ENCODE assay signal across 15 mouse cellular contexts in the genomic region with DNA sequence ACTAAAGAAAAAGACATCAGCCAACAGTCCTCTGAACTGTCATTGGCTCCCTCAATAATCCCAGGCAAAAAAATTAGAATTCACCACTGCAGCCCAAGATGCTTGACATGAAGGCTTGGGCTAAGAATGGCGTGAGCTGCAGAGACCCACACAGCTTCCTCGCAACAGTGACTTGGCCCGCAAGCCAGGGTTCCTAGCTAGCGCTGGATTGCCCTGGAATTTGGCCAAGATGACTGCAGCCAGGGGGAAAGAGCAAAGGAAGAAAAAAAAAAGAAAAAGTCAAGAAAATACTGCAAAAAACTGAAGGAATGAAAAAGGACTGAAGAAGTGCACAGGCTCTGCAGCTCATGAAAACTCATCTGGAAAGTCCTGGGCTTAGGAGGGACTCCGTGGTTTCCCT. TPM values are rescaled to one million over a fixed set of nuclear protein-coding genes. Genes with fewer than 3 reads are reported as not detected.
DNase-seq lines count a peak whose midpoint lies in the region; ATAC-seq and TF ChIP-seq lines count a peak whose summit lies in the region.
"Had no signal": no experiment of that assay in that cellular context is flagged by ENCODE, and none has a peak within 500 bp of the region (broad histone marks: within the 10 kb centered on the region; RNA-seq: fewer than 3 reads in every experiment).

No protein-coding gene starts in this region.

- peaks cover 3% of the 10 kb centered on the region for H3K4me1 ChIP-seq in cerebellum, adult 2 months (ENCODE audit: control insufficient read depth, insufficient read depth, low read length)
- H3K4me1 ChIP-seq in lung, embryonic 14.5 days (ENCODE audit: insufficient read depth) = peaks cover 35% of the 10 kb centered on the region
- peaks cover 48% of the 10 kb centered on the region for H3K4me1 ChIP-seq in embryonic facial prominence, embryonic 14.5 days (ENCODE audit: control insufficient read depth, insufficient read depth, low read length)

- no peak overlapping the region for H3K9ac ChIP-seq in lung, embryonic 14.5 days
- no peak overlapping the region for H3K9ac ChIP-seq in embryonic facial prominence, embryonic 14.5 days (ENCODE audit: low read depth, low read length)

- H3K4me3 ChIP-seq in cerebellum, adult 2 months (replicated peaks; ENCODE audit: insufficient read depth, low read depth, low read length) = no peak overlapping the region
- H3K4me3 ChIP-seq in lung, embryonic 14.5 days (ENCODE audit: low read depth, low read length) = no peak overlapping the region
- H3K4me3 ChIP-seq in embryonic facial prominence, embryonic 14.5 days (ENCODE audit: low read depth, low read length) = no peak overlapping the region
- H3K4me3 ChIP-seq: erythroblast, embryonic 14.5 days had no signal

- H3K27ac ChIP-seq in cerebellum, adult 2 months (ENCODE audit: insufficient read depth, low read length) = no peak overlapping the region
- H3K27ac ChIP-seq in lung, embryonic 14.5 days (ENCODE audit: low read depth) = no peak overlapping the region
- H3K27ac ChIP-seq in embryonic facial prominence, embryonic 14.5 days (replicated peaks; ENCODE audit: low read depth, low read length) = no peak overlapping the region

- no peak for ATAC-seq in lung, embryonic 14.5 days (ENCODE audit: insufficient read depth)
- ATAC-seq in embryonic facial prominence, embryonic 14.5 days (ENCODE audit: low read depth) = no peak
- ATAC-seq in megakaryocyte-erythroid progenitor cell, adult 5-6 weeks (replicated peaks; ENCODE audit: low FRiP score, low TSS enrichment, poor library complexity, severe bottlenecking) = no peak
- ATAC-seq: Patski had no signal

- H3K4me2 ChIP-seq in lung, embryonic 14.5 days = no peak overlapping the region
- no peak overlapping the region for H3K4me2 ChIP-seq in embryonic facial prominence, embryonic 14.5 days (ENCODE audit: low read depth, low read length)
- H3K4me2 ChIP-seq: midbrain, embryonic 11.5 days had no signal

- no peaks in the 10 kb centered on the region for H3K36me3 ChIP-seq in lung, embryonic 14.5 days (ENCODE audit: insufficient read depth)
- no peaks in the 10 kb centered on the region for H3K36me3 ChIP-seq in embryonic facial prominence, embryonic 14.5 days (ENCODE audit: control insufficient read depth, insufficient read depth, low read length)

- no peak for TF ChIP-seq CTCF in cerebellum, adult 2 months (IDR thresholded peaks at IDR 0.05; ENCODE audit: borderline replicate concordance, insufficient read depth, low read depth, low read length)
- no peak for TF ChIP-seq CTCF in lung, embryonic 14.5 days (IDR thresholded peaks at IDR 0.05; ENCODE audit: low read depth)

- TF ChIP-seq POLR2A in cerebellum, adult 2 months (IDR thresholded peaks at IDR 0.05; ENCODE audit: borderline replicate concordance, insufficient read depth, low read length) = no peak

- peak; percentile 58 to 69 for DNase-seq in cerebellum, postnatal 10 days
- no peak for DNase-seq in cerebellum, adult 2 months
- peak; percentile 91 for DNase-seq in lung, embryonic 14.5 days
- DNase-seq in lung, postnatal 25 days (ENCODE audit: low spot score) = no peak
- DNase-seq in embryonic facial prominence, embryonic 14.5 days (ENCODE audit: low spot score) = peak; percentile 72
- peak; percentile 70 to 72 for DNase-seq in kidney, postnatal 25 days
- no peak for DNase-seq in Muller cell, postnatal 12 days (ENCODE audit: inconsistent ontology term)
- DNase-seq: cerebellum, postnatal 36 days; liver; spleen, adult 18-20 months; thymus, adult 2 months had no signal

- H3K27me3 ChIP-seq in cerebellum, adult 2 months (ENCODE audit: control insufficient read depth, insufficient read depth, low read length) = no peaks in the 10 kb centered on the region
- H3K27me3 ChIP-seq in lung, embryonic 14.5 days (ENCODE audit: insufficient read depth, low read length) = no peaks in the 10 kb centered on the region
- H3K27me3 ChIP-seq in embryonic facial prominence, embryonic 14.5 days (replicated peaks; ENCODE audit: control insufficient read depth, insufficient read depth, low read length) = no peaks in the 10 kb centered on the region
- H3K27me3 ChIP-seq: Patski had no signal

- H3K9me3 ChIP-seq in lung, embryonic 14.5 days (ENCODE audit: low read depth, low read length) = no peaks in the 10 kb centered on the region
- no peaks in the 10 kb centered on the region for H3K9me3 ChIP-seq in embryonic facial prominence, embryonic 14.5 days (ENCODE audit: control insufficient read depth, low read length)

- WGBS in cerebellum, adult 2 months = 28% methylated on average over 5 of the region's 5 CpGs
- WGBS in lung, embryonic 14.5 days = 38% methylated on average over 5 of the region's 5 CpGs
- 48% methylated on average over 5 of the region's 5 CpGs for WGBS in embryonic facial prominence, embryonic 14.5 days

RNA-seq across cellular contexts. Expression of a gene that starts 43.5 kb away (rescaled TPM):
- 69.9 and 70.5 TPM in 2 replicates for polyA plus RNA-seq in cerebellum, adult 2 months (2012; rRNA removed)
- 158 and 160 TPM in 2 replicates for polyA plus RNA-seq in lung, embryonic 14.5 days (2014; fragmentation: Nextera tagmentation; extraction: Ambion mirVana)
- polyA plus RNA-seq in embryonic facial prominence, embryonic 14.5 days (2014; fragmentation: Nextera tagmentation; extraction: Ambion mirVana) = 187 and 194 TPM in 2 replicates
- 38.9 and 51.7 TPM in 2 replicates for total RNA-seq in megakaryocyte-erythroid progenitor cell, adult 5-6 weeks (2014; fragmentation: Nextera tagmentation)
- 35.0 and 41.5 TPM in 2 replicates for total RNA-seq in megakaryocyte-erythroid progenitor cell, adult 5-6 weeks (2017)

RNA-seq across cellular contexts. Expression of a gene that starts 56.0 kb away (rescaled TPM):
- polyA plus RNA-seq in cerebellum, adult 2 months (2012; rRNA removed) = 88.6 and 93.9 TPM in 2 replicates
- 20.1 and 22.1 TPM in 2 replicates for polyA plus RNA-seq in lung, embryonic 14.5 days (2014; fragmentation: Nextera tagmentation; extraction: Ambion mirVana)
- 48.5 and 64.6 TPM in 2 replicates for polyA plus RNA-seq in embryonic facial prominence, embryonic 14.5 days (2014; fragmentation: Nextera tagmentation; extraction: Ambion mirVana)
- 0.96 and 1.5 TPM in 2 replicates for total RNA-seq in megakaryocyte-erythroid progenitor cell, adult 5-6 weeks (2014; fragmentation: Nextera tagmentation)
- total RNA-seq in megakaryocyte-erythroid progenitor cell, adult 5-6 weeks (2017) = 1.2 and 3.4 TPM in 2 replicates

Comparison
In these comparisons a context has a peak if more than half of its experiments do, and no peak if none do; other contexts are left out.
1. DNase-seq: peak in cerebellum, postnatal 10 days (2 of 2), lung, embryonic 14.5 days (single experiment), embryonic facial prominence, embryonic 14.5 days (single experiment) and kidney, postnatal 25 days (2 of 2); none in cerebellum, adult 2 months (0 of 2), lung, postnatal 25 days (single experiment) and Muller cell, postnatal 12 days (single experiment).